Mouse (Mus musculus): Measurements from ENCODE around the gene Papln.
A peak's percentile ranks its signal among the peaks of the same experiment; 100 is the strongest.

Gene Papln

DNA sequence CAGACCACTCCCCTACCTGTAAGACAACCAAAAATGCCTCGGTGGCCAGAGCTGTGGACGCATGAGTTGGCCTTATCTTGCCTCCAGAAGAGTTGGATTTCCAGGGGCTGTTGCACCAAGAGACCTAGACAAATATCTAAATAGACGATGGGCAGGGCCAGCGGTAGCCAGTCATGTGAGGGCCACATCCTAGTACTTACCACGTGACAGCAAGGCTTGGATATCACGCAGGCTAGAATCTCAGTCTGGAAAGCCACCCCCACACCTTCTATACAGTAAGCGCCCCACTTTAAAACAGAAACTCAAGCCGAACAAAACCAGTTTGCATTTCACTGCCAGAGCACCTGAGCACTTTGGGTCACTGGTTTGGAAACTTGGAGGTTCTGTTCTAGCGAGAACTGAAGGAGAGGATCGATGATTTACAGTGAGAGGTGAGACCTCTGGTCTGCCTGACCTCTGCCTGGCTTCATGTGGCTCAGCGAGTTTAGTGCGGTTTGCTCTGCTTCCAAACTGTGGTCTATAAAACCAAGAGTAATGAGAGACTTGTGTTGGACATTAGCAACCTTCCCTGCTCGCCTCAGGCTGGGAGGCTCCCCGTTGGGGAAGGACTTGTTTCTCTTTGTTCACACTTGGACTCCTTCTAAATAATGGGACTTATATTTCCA lies 4.9 kb downstream of the Papln start:
- DNase-seq (ENCODE audit: low spot score) = no peak

GRCm38 (mm10) chr12:83770418-83771256 lies 7.2 kb downstream of the Papln start:
- peak; percentile 80 for DNase-seq (ENCODE audit: low spot score)

GRCm38 (mm10) chr12:83775621-83776020 lies 12.2 kb downstream of the Papln start:
- no peak for DNase-seq (ENCODE audit: low spot score)

- DNase-seq (ENCODE audit: low spot score) = no peak
Observed at GRCm38 (mm10) chr12:83776766-83777165, 13.3 kb downstream of the Papln start.

DNA sequence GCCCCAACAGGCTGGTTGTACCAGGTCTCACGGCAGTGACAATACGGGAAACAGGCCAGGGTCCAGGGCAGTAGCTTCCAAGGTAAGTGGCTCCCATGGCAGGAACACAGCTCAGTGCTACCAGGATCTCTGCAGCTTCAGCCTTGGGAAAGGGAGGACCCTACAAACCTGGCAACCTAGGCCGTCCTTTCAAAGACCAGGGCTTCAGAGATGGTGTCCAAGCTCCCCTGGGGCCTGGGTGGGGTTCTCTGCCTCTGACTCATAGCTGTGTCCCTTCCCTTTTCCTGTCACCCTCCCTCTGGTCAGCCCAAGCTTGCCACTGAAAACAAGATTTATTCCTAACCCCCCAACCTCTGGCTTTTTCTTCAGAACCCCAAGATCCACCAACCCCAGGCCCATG lies 16.7 kb downstream of the Papln start:
- DNase-seq (ENCODE audit: low spot score) = no peak

- no peak for DNase-seq (ENCODE audit: low spot score)
Observed at GRCm38 (mm10) chr12:83781204-83781603, 17.8 kb downstream of the Papln start.

GRCm38 (mm10) chr12:83781640-83782278 lies 18.3 kb downstream of the Papln start:
- no peak for DNase-seq (ENCODE audit: low spot score)

- peak; percentile 39 for DNase-seq (ENCODE audit: low spot score)
Observed at GRCm38 (mm10) chr12:83782669-83783068, 19.2 kb downstream of the Papln start.

DNA sequence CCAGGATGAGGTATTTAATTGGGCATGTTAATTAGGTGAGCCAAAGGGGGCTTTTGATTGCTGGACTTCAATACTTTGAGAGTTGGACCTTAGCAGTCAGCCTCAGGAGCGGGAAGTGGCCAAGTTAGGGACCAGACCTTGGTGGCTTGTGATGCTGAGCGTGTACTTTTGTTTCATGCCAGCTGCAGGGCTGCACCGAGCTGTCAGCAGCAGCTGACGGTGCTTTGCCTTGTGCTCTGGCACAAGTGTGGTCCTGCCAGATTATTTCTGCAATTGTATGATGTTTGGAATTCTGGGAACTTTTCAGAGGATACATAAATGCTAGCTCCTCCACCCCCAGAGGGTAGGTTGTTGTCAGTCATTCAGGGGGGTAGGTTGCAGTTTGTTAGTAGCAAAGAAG lies 21.9 kb downstream of the Papln start:
- DNase-seq (ENCODE audit: low spot score) = no peak

DNA sequence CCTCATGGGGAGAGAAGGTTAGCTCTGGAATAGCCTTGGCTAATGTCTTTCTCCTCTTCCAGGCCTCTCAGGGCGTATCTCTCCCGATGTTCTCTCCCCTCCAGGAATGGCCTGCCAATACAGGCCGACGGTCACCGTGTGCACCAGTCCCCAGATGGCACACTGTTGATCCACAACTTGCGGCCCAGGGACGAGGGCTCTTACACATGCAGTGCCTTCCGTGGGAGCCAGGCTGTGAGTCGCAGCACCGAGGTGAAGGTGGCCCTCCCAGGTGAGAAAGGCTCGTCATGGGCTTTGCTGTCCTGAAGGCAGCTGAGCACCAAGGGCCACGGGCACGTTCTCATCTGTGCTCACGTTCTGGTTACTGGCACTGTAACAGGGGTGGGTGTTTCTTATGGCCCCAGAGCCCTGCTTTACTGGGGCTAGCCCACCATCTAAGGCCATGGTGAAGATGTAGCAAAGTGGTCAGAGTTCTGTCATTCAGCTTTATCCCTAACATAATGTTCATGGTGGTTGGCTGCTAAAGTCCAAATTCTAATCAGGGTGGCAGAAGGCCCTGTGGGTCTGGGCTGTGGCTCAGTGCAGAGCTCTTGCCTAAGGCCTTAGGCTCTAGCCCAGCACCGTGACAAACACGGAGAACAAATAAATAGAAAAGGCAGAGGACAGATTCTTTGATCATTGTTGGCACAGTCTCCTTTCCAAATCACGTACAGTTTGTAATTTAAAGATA lies 25.8 kb downstream of the Papln start:
- peak; percentile 38 for DNase-seq (ENCODE audit: low spot score)

DNA sequence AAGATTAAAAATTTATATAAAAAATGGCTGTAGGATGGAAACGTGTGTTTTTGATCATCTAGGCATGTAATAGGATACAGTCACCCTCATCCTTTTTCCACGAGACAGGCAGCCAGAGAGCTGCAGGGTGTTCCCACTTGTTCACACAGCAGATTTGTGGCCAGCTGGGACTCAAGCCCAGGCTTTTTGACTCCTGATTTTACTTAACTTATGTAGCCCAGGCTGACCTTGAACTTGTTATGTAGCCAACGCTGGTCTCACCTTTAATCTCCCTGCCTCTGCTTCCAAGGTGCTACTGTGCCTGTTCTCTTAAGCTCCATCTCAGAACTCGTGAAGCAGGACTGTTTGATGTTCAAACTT lies 26.3 kb downstream of the Papln start:
- no peak for DNase-seq (ENCODE audit: low spot score)

DNA sequence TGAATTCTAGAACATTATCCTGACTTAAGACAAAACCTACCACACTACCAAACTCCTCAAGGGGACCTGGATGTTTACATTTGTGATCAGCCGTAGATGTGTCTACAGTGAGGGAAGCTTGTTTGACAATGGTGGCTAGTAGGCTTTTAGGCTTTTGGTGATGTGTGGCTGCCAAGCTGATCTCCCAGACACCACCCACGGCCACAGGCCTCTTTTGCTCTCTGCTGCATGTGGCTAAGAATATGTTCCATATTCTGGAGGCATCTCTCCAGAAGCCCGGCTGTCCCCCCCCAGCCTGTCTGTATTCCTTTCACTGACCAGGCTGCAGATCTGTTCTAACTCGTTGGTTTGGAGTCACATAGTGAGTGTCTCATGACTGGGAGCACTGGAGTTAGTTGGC lies 27.3 kb downstream of the Papln start:
- no peak for DNase-seq (ENCODE audit: low spot score)

DNA sequence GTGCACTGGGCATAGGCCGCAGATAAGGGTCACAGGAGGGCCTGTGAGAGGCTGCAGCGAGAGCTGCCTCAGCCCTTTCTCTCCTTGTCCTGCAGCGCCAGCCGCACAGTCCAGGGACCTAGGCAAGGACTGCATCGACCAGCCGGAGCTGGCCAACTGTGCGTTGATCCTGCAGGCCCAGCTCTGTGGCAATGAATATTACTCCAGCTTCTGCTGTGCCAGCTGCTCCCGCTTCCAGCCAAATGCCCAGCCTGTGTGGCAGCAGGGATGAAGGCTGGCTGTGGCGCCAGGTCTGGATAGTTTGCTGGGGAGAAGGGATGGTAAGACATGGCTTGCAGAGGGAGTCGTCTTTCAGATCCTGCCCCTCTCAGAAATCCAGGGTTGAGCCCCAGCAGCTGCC lies 28.3 kb downstream of the Papln start:
- DNase-seq (ENCODE audit: low spot score) = no peak

GRCm38 (mm10) chr12:83792706-83793410 lies 29.4 kb downstream of the Papln start:
- DNase-seq (ENCODE audit: low spot score) = no peak

DNA sequence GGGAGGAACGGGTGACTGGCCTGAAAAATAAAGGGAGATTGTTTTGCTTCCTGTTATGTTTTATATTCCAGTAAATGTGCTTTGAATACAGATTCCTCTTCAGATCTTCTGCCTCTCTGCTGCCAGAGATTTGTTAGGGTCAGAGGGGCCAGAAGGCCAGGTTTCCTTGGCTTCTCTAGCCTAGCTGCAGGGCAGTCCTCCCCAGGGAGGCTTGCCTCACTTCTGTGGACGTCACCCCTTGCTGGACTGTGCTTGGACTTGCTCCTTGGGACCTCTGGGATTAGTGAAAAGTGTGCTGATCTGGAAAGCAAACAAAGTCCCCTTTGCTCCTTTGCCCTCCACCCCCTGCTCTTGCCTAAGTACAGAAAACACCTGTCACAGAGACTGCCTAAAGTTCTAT lies 31.6 kb downstream of the Papln start:
- no peak for DNase-seq (ENCODE audit: low spot score)

GRCm38 (mm10) chr12:83795586-83795985 lies 32.2 kb downstream of the Papln start:
- DNase-seq (ENCODE audit: low spot score) = no peak

- DNase-seq (ENCODE audit: low spot score) = no peak
Observed at GRCm38 (mm10) chr12:83798313-83798712, 34.9 kb downstream of the Papln start.

- DNase-seq (ENCODE audit: low spot score) = no peak
Observed at GRCm38 (mm10) chr12:83800943-83801342, 37.5 kb downstream of the Papln start.

- peak; percentile 12 for DNase-seq (ENCODE audit: low spot score)
Observed at GRCm38 (mm10) chr12:83803641-83804040, 40.2 kb downstream of the Papln start.

DNA sequence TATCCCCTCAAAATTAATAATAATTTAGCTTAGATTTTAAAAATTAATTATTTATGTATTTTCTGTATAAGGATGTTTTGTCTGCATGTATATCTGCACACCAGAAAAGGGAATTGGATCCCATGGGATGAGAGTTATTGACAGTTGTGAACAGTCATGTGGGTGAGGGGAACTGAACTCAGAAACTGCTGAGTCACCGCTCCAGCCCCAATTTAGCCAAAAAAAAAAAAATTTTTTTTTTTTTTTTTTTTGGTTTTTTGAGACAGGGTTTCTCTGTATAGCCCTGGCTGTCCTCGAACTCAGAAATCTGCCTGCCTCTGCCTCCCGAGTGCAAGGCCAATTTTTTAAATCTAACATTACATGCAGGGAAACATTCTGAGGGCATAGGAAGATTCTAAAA lies 48.5 kb downstream of the Papln start:
- no peak for DNase-seq (ENCODE audit: low spot score)

DNA sequence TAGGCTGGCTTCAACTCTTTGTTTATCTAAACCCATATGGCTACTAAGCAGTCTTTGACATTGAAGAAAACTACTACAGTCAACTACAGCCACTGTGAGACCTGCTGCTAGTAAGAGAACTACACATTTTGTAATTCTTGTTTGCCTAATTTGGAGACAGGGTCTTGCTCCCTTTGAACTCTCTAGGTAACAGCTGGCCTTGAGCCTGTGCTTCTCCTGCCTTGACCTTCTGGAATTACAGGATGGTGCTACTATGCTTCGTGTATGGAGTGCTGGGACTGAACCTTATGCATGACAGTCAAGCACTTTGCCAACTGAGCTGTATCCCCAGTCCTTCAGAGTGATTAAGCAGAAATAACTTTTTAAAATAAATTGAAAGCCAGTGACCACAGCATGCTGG lies 53.2 kb downstream of the Papln start:
- no peak for DNase-seq (ENCODE audit: low spot score)

- no peak for DNase-seq (ENCODE audit: low spot score)
Observed at GRCm38 (mm10) chr12:83830424-83830823, 67.0 kb downstream of the Papln start.
